Mouse (Mus musculus): ENCODE measurements around the gene Ugcg.

Ugcg gene

GRCm38 (mm10) chr4:59188474-59188801 lies 619 bp upstream of the Ugcg start:
- in situ Hi-C loops (cut with MboI; ENCODE audit: unreplicated experiment in 2 of 2): loop anchor here (5.0 to 10.0 kb wide), 7 partner anchors 64 to 924 kb away; partner anchors contain the start of gene Gm20503 (in 1 of the 2)

DNA sequence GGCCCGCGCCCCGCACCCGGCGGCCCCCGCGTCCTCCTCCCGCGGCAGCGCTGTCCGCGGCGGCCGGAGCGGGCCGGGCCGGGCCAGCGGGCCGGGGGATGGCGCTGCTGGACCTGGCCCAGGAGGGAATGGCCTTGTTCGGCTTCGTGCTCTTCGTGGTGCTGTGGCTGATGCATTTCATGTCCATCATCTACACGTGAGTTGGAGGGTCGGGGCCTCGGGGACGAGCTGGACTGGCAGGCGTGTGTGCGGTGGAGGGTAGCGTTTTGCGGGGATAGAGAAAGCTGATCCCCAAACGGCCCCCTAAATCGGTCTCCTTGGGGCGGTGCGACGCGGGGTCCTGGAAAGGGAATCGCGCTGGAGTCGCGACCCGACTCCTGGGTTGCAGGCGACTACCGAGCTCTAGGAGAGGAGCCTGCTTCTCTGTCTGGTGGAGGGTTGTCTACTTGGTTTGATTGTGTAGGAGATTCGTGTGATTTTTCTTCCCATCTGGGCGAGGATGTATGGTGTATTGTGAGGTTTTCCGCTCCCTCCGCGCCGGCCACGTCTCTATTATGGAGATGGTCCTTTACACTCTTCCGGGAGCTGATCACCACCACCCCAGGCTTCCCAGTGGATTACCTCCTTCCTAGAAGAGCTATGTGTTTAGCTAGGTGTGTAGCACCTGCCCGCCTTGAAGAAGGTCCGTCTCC lies 635 bp downstream of the Ugcg start:
- in situ Hi-C loops (cut with MboI; ENCODE audit: unreplicated experiment in 2 of 2): loop anchor here (5.0 to 10.0 kb wide), 10 partner anchors 65 to 925 kb away; partner anchors contain the start of gene Gm20503 (in 1 of the 2)

GRCm38 (mm10) chr4:59190650-59191424 lies 1.8 kb downstream of the Ugcg start:
- in situ Hi-C loops (cut with MboI; ENCODE audit: unreplicated experiment in 2 of 2): loop anchor here (5.0 to 10.0 kb wide), 3 partner anchors 66 to 146 kb away; no protein-coding TSS in a partner anchor

- in situ Hi-C loops (cut with MboI; ENCODE audit: unreplicated experiment in 2 of 2): loop anchor here (5.0 to 10.0 kb wide), 3 partner anchors 62 to 142 kb away; no protein-coding TSS in a partner anchor
These were observed 5.9 kb downstream of the Ugcg start for GRCm38 (mm10) chr4:59194731-59195496.

DNA sequence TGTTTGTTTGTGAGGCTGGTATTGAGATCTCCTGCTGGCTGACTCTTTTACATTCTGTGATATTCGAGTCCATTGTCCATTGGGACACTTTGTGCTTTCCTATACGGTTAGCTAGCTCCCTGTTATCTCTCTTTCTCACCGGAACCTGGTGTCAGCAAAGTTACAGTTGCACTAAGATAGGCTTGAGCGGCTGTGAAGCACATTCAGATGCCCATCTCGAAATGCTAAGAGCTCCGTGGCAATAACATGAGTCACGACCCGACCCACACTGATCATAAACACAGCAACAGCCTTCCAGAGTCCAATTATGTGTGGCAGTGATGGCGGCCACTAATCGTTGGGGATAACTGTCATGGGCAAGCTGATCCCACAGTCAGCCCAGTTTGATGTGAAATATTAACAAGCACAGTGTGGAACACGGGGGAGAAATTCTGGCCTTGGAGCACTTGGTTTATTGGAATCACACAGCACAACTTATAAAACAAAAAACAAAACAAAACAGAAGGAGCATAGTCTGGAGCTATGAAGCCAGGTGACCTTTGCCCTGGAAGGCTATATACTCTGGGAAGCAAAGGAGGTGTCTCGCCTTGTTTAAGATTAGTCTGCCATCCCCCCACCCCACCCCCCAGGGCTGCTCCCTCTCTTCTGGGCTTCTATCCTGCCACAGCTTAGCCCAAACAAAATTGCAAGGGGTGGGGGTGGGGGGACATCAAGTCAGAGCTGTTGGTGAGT lies 7.5 kb downstream of the Ugcg start:
- in situ Hi-C loops (cut with MboI; ENCODE audit: unreplicated experiment in 2 of 2): loop anchor here in 1 of 2 experiments (10.0 kb wide), 1 partner anchor 138 kb away; no protein-coding TSS in a partner anchor

DNA sequence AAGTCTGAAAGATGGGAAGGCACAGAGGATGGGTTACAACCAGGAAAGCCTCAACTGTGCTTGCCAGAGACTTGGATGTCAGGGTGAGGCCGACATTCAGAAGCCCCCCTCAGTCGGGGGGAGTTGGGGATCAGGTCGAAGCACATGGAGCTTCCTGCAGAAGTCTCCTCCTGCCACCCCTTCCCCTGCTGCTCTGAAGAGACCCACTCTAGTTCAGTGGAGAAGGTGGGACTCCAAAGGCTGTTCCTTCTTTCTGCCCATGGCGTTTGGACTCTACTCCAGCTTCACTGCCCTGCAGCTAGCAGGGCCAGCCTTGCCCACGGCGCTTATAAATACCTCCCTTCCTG lies 8.0 kb downstream of the Ugcg start:
- in situ Hi-C loops (cut with MboI; ENCODE audit: unreplicated experiment in 2 of 2): loop anchor here in 1 of 2 experiments (10.0 kb wide), 1 partner anchor 138 kb away; no protein-coding TSS in a partner anchor

DNA sequence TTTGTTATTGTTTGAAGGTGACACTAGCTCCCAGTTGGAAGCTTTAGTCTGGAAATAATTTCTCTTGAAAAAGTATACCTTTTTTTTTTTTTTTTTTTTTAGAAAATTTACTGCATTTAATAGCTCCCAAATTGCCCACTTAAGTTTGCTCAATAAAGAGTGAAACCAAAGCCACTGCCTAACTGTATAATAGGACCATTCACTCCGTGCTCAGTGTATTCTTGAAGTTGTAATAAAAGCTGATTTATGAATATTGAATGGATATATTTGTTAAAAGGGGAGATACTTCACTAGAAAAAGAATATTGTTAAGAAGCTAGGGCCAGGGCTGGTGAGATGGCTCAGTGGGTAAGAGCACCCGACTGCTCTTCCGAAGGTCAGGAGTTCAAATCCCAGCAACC lies 8.4 kb downstream of the Ugcg start:
- in situ Hi-C loops (cut with MboI; ENCODE audit: unreplicated experiment in 2 of 2): loop anchor here in 1 of 2 experiments (10.0 kb wide), 1 partner anchor 137 kb away; no protein-coding TSS in a partner anchor

DNA sequence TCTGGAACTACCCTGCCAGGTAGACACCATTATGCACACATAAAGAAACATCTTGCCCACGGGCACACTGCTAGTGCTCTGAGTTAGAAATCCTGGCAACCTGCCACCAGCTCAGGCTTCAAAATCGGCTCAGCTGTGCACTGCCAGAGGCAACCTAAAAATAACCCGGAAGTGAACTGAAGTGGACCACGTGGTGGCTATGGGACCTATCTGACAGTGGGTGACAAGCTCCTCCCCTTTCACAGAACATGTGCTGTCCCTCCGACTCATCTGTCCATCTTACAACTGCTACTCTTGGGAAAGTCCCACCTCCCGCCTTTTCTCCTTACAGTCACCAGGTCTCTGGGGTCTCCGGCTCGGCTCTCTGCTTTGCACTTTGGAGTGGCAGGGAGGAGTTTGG lies 10.3 kb downstream of the Ugcg start:
- in situ Hi-C loops (cut with MboI; ENCODE audit: unreplicated experiment in 2 of 2): loop anchor here in 1 of 2 experiments (10.0 kb wide), 1 partner anchor 135 kb away; no protein-coding TSS in a partner anchor

DNA sequence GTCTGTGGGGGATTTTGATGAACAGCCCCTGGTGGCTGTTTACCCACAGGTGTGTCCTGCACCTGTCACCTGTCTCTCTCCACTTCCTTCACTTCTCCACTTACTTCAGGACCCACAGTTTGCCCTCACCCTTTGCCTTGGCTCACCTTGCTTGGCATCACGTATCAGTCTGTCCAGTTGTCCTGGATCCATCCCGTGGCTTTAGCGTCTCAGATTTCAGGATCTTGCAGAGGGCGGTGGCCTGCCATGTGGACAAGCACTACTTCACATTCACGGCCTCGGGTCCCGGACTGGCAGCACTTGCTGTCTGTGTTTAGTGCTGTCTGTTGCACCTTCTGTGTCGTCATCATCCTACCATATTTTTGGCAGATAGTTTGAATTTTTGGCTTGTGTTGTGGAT lies 10.7 kb downstream of the Ugcg start:
- in situ Hi-C loops (cut with MboI; ENCODE audit: unreplicated experiment in 2 of 2): loop anchor here in 1 of 2 experiments (10.0 kb wide), 2 partner anchors 55 to 135 kb away; no protein-coding TSS in a partner anchor

DNA sequence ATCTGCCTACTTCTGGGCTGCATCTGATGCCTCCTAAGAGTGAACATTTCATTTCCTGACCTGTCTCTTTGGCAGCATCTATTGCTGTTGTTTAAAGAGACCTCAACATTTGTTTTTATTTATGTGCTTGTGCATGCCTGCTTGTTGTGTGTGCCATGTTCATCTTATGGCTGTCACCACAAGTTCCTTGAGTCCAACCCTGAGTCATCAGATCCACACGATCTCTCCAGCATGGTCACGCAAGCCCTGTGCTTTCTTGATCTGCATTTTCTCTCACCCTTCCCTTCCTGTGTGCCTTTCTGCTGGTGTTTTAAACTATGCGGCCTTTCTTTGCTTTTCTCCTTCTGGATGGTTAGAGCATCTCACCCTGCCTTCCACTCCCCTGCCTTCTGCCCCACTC lies 11.6 kb downstream of the Ugcg start:
- in situ Hi-C loops (cut with MboI; ENCODE audit: unreplicated experiment in 2 of 2): loop anchor here in 1 of 2 experiments (10.0 kb wide), 1 partner anchor 54 kb away; no protein-coding TSS in a partner anchor

GRCm38 (mm10) chr4:59204616-59205015 lies 15.6 kb downstream of the Ugcg start:
- in situ Hi-C loops (cut with MboI; ENCODE audit: unreplicated experiment in 2 of 2): loop anchor here in 1 of 2 experiments (10.0 kb wide), 1 partner anchor 50 kb away; no protein-coding TSS in a partner anchor

DNA sequence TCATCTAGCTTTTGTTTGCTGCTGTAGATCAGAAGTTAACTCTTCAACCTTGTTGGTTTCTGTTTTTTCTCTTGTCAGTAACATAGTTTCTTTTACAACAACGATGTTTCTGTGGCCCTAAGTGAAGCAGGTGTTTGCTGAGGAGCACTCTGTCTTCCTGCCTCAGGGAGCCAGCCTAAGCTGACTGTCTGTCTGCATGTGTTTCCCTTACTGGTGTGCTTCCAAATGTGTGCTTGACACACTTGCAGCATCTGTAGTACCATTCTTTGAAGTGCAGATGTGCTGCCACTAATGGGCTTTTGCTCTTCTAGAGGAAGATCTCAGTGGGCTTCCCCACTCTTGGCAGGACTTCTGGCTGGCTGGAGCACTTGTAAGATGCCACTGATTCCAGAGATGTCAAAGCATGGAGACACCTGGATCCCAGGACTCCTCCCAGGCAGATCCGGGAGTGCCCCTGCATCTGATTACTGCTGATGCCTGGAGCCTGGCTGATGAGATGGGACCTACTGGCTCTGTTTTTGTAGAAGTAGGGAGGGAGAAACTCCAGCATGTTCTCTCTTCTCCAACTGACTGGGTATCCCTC lies 16.8 kb downstream of the Ugcg start:
- in situ Hi-C loops (cut with MboI; ENCODE audit: unreplicated experiment in 2 of 2): loop anchor here in 1 of 2 experiments (10.0 kb wide), 1 partner anchor 49 kb away; no protein-coding TSS in a partner anchor

DNA sequence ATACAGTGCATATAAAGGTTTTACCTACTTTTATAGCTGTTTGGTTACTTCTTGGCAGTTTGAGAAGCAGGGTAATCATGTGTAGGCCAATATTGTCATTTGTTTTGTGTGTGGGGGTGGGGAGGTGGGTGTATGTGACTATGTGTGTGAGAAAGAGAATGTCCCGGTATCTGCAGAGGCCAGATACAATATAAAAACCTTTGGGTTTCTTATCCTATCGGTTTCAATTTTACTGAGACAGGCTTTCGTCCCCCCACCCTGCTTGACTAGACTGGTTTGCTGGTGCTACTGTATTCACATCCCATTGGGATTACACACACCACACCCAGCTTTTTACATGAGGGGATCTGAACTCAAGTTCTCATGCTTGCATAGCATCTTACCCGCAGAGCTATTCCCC lies 17.5 kb downstream of the Ugcg start:
- in situ Hi-C loops (cut with MboI; ENCODE audit: unreplicated experiment in 2 of 2): loop anchor here in 1 of 2 experiments (10.0 kb wide), 1 partner anchor 48 kb away; no protein-coding TSS in a partner anchor

- in situ Hi-C loops (cut with MboI; ENCODE audit: unreplicated experiment in 2 of 2): loop anchor here in 1 of 2 experiments (10.0 kb wide), 1 partner anchor 46 kb away; no protein-coding TSS in a partner anchor
These were observed 19.6 kb downstream of the Ugcg start for GRCm38 (mm10) chr4:59208607-59209006.

GRCm38 (mm10) chr4:59211181-59211580 lies 22.1 kb downstream of the Ugcg start:
- in situ Hi-C loops (cut with MboI; ENCODE audit: unreplicated experiment in 2 of 2): no loop called here

DNA sequence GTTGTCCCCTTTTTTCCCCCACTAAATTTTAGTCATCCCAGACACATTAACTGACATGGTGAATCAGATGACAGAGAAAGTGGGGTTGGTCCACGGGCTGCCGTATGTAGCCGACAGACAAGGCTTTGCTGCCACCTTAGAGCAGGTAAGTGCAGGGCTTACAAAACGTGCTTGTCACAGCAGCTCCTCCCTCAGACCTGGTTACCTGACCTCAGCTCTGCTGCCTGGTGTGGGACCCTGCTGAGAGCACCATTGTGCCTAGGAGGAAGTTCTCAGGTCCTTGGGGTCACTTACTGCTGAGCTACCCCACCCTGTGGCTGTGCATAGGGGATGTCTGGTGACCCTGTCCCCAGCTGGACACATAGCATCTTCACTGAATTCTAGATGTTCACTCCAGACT lies 24.8 kb downstream of the Ugcg start:
- in situ Hi-C loops (cut with MboI; ENCODE audit: unreplicated experiment in 2 of 2): no loop called here

- in situ Hi-C loops (cut with MboI; ENCODE audit: unreplicated experiment in 2 of 2): no loop called here
These were observed 25.6 kb downstream of the Ugcg start for GRCm38 (mm10) chr4:59214695-59215094.

DNA sequence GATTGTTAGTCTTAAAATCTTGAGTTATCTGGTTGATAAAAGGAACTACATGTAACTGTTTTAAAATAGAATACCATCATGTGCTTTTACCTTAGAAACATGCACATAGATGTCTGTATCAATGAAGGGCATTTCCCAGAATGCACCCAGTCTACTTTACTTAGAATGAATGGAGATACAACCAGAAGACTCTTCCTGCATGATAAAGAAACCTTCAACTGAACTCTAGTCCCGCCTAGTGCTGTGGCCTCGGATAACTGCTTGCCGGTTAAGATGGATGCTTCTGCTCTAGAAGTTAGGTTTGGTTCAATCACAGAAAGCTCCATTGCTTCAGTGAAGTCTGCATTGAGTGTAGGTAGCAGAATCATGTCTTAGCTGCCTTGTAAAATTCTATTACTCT lies 26.5 kb downstream of the Ugcg start:
- in situ Hi-C loops (cut with MboI; ENCODE audit: unreplicated experiment in 2 of 2): no loop called here

GRCm38 (mm10) chr4:59217101-59217500 lies 28.0 kb downstream of the Ugcg start:
- in situ Hi-C loops (cut with MboI; ENCODE audit: unreplicated experiment in 2 of 2): no loop called here
